In the genomic region with DNA sequence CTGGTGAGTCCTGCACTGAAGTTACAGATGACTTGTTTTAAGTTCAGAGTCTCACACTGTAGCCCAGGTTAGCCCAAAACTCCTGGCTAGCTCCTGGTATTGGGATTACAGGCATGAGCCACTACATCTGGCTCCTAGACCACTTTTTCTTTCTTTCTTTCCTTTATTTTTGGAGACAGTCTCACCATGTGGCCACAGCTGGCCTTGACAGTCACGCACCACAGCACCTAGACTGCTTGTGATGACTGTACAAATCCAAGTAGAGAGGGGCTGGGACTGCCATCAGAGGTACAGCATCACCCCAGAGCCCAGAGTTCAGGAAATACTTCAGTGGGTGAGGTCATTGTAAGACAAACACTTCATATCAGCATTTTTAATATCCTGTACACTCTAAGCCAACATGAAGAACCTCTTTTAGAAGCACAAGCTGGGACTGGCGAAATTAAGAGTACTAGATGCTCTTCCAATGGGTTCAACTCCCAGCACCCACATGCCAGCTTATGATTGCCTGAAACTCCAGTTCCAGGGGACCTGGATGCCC, we compare ENCODE assay signal across 10 mouse cellular contexts. TPM values are rescaled to one million over a fixed set of nuclear protein-coding genes. Genes with fewer than 3 reads are reported as not detected.
A peak's percentile ranks its signal among the peaks of the same experiment; 100 is the strongest.
DNase-seq lines count a peak whose midpoint lies in the region; ATAC-seq and TF ChIP-seq lines count a peak whose summit lies in the region.
"Had no signal": no experiment of that assay in that cellular context is flagged by ENCODE, and none has a peak within 500 bp of the region (broad histone marks: within the 10 kb centered on the region; RNA-seq: fewer than 3 reads in every experiment).

No protein-coding gene starts in this region.

- no peaks in the 10 kb centered on the region for H3K9me3 ChIP-seq in kidney, embryonic 15.5 days (replicated peaks)
- no peaks in the 10 kb centered on the region for H3K9me3 ChIP-seq in embryonic facial prominence, embryonic 15.5 days (replicated peaks)
- no peaks in the 10 kb centered on the region for H3K9me3 ChIP-seq in limb, embryonic 10.5 days (replicated peaks)
- no peaks in the 10 kb centered on the region for H3K9me3 ChIP-seq in midbrain, postnatal 0 days (ENCODE audit: low read length)

- H3K4me3 ChIP-seq in kidney, embryonic 15.5 days (replicated peaks), result peak overlapping the region; percentile 85
- H3K4me3 ChIP-seq in embryonic facial prominence, embryonic 15.5 days (replicated peaks), result peak overlapping the region; percentile 98; the same call in 1 of the 2 replicates
- peak overlapping the region; percentile 99 for H3K4me3 ChIP-seq in limb, embryonic 10.5 days
- H3K4me3 ChIP-seq in midbrain, postnatal 0 days (ENCODE audit: low read depth, low read length), result peak overlapping the region; percentile 97; the same call in 1 of the 2 replicates

- DNase-seq in kidney, adult 9 months, result no peak
- no peak for DNase-seq in limb, embryonic 10.5 days (ENCODE audit: low spot score)
- no peak for DNase-seq in midbrain, postnatal 0 days (ENCODE audit: low spot score)
- DNase-seq in urinary bladder, postnatal 14 days (ENCODE audit: low spot score), result no peak
- no peak for DNase-seq in adipocyte (ENCODE audit: low spot score)
- DNase-seq: kidney, postnatal 25 days had no signal

- H3K27me3 ChIP-seq in kidney, embryonic 15.5 days, result no peaks in the 10 kb centered on the region
- no peaks in the 10 kb centered on the region for H3K27me3 ChIP-seq in embryonic facial prominence, embryonic 15.5 days
- H3K27me3 ChIP-seq in limb, embryonic 10.5 days (ENCODE audit: low read depth, poor library complexity, severe bottlenecking), result no peaks in the 10 kb centered on the region
- H3K27me3 ChIP-seq in midbrain, postnatal 0 days (ENCODE audit: insufficient read depth, low read length), result no peaks in the 10 kb centered on the region

- H3K27ac ChIP-seq in kidney, embryonic 15.5 days, result no peak overlapping the region
- no peak overlapping the region for H3K27ac ChIP-seq in embryonic facial prominence, embryonic 15.5 days (replicated peaks)
- no peak overlapping the region for H3K27ac ChIP-seq in limb, embryonic 10.5 days
- H3K27ac ChIP-seq in midbrain, postnatal 0 days (ENCODE audit: low read depth, low read length), result no peak overlapping the region

- 60% methylated on average over 2 of the region's 2 CpGs for WGBS in kidney, embryonic 15.5 days
- WGBS in embryonic facial prominence, embryonic 15.5 days, result 71% methylated on average over 2 of the region's 2 CpGs
- WGBS in limb, embryonic 10.5 days, result 89% methylated on average over 2 of the region's 2 CpGs
- 84% methylated on average over 2 of the region's 2 CpGs for WGBS in midbrain, postnatal 0 days

- H3K4me2 ChIP-seq in kidney, embryonic 15.5 days, result peak overlapping the region; percentile 75
- peak overlapping the region; percentile 85; the same call in 1 of the 2 replicates for H3K4me2 ChIP-seq in embryonic facial prominence, embryonic 15.5 days (replicated peaks)
- H3K4me2 ChIP-seq in midbrain, postnatal 0 days (ENCODE audit: low read depth, low read length, poor library complexity, severe bottlenecking), result peak overlapping the region; percentile 97

- no peak for TF ChIP-seq CTCF in midbrain, postnatal 0 days (IDR thresholded peaks at IDR 0.05)

- H3K9ac ChIP-seq in kidney, embryonic 15.5 days, result peak overlapping the region; percentile 98
- H3K9ac ChIP-seq in embryonic facial prominence, embryonic 15.5 days, result no peak overlapping the region
- no peak overlapping the region for H3K9ac ChIP-seq in midbrain, postnatal 0 days (replicated peaks; ENCODE audit: low read length, poor library complexity, severe bottlenecking)

- no peak for ATAC-seq in kidney, embryonic 15.5 days (replicated peaks; ENCODE audit: low FRiP score)
- ATAC-seq in embryonic facial prominence, embryonic 15.5 days (ENCODE audit: insufficient number of reproducible peaks, low FRiP score, low TSS enrichment, low read depth), result no peak
- no peak for ATAC-seq in midbrain, postnatal 0 days (ENCODE audit: low FRiP score)
- no peak for ATAC-seq in activated CD4-positive, CD25-positive, alpha-beta regulatory T cell, adult 4 months

- peaks cover 34% of the 10 kb centered on the region for H3K4me1 ChIP-seq in kidney, embryonic 15.5 days
- H3K4me1 ChIP-seq in embryonic facial prominence, embryonic 15.5 days, result peaks cover 31% of the 10 kb centered on the region
- H3K4me1 ChIP-seq in limb, embryonic 10.5 days, result peaks cover 29% of the 10 kb centered on the region
- peaks cover 18% of the 10 kb centered on the region for H3K4me1 ChIP-seq in midbrain, postnatal 0 days (ENCODE audit: insufficient read depth, low read length)

- H3K36me3 ChIP-seq in kidney, embryonic 15.5 days, result peaks cover 48% of the 10 kb centered on the region
- H3K36me3 ChIP-seq in embryonic facial prominence, embryonic 15.5 days, result peaks cover 39% of the 10 kb centered on the region
- H3K36me3 ChIP-seq in limb, embryonic 10.5 days, result peaks cover 62% of the 10 kb centered on the region
- H3K36me3 ChIP-seq in midbrain, postnatal 0 days (ENCODE audit: insufficient read depth, low read length), result peaks cover 30% of the 10 kb centered on the region

RNA-seq across cellular contexts. Expression of a gene that starts 3.6 kb away (rescaled TPM):
- polyA plus RNA-seq in kidney, embryonic 15.5 days (2015; fragmentation: Nextera tagmentation; extraction: Ambion mirVana), result 669 and 677 TPM in 2 replicates
- 513 and 543 TPM in 2 replicates for polyA plus RNA-seq in embryonic facial prominence, embryonic 15.5 days (2015; fragmentation: Nextera tagmentation; extraction: Ambion mirVana)
- polyA plus RNA-seq in limb, embryonic 10.5 days (2016; fragmentation: Nextera tagmentation; extraction: Ambion mirVana), result 974 and 998 TPM in 2 replicates
- total RNA-seq in midbrain, postnatal 0 days (2014; rRNA removed), result 444 and 524 TPM in 2 replicates
- polyA plus RNA-seq in midbrain, postnatal 0 days (2015; fragmentation: Nextera tagmentation; extraction: Ambion mirVana), result 401 and 432 TPM in 2 replicates
- 100 to 1,000 TPM; 368 to 405 TPM for polyA plus RNA-seq in activated CD4-positive, CD25-positive, alpha-beta regulatory T cell, adult 4 months (2017; shearing (Covaris generic))

RNA-seq across cellular contexts. Expression of a gene that starts 14.7 kb away (rescaled TPM):
- 1.1 and 3.9 TPM in 2 replicates for polyA plus RNA-seq in kidney, embryonic 15.5 days (2015; fragmentation: Nextera tagmentation; extraction: Ambion mirVana)
- polyA plus RNA-seq in embryonic facial prominence, embryonic 15.5 days (2015; fragmentation: Nextera tagmentation; extraction: Ambion mirVana), result 1.3 and 1.6 TPM in 2 replicates
- 0.49 and 0.93 TPM in 2 replicates for polyA plus RNA-seq in limb, embryonic 10.5 days (2016; fragmentation: Nextera tagmentation; extraction: Ambion mirVana)
- 94.2 and 98.4 TPM in 2 replicates for total RNA-seq in midbrain, postnatal 0 days (2014; rRNA removed)
- polyA plus RNA-seq in midbrain, postnatal 0 days (2015; fragmentation: Nextera tagmentation; extraction: Ambion mirVana), result 48.4 and 49.9 TPM in 2 replicates
- 1 to 10 TPM; 1.4 to 8.5 TPM for polyA plus RNA-seq in activated CD4-positive, CD25-positive, alpha-beta regulatory T cell, adult 4 months (2017; shearing (Covaris generic))

RNA-seq across cellular contexts. Expression of a gene that starts 27.3 kb away (rescaled TPM):
- polyA plus RNA-seq in kidney, embryonic 15.5 days (2015; fragmentation: Nextera tagmentation; extraction: Ambion mirVana), result 0.40 and 0.55 TPM in 2 replicates
- polyA plus RNA-seq in embryonic facial prominence, embryonic 15.5 days (2015; fragmentation: Nextera tagmentation; extraction: Ambion mirVana), result 6.9 and 7.0 TPM in 2 replicates
- polyA plus RNA-seq in limb, embryonic 10.5 days (2016; fragmentation: Nextera tagmentation; extraction: Ambion mirVana), result not detected in 2 replicates
- total RNA-seq in midbrain, postnatal 0 days (2014; rRNA removed), result not detected in 2 replicates
- polyA plus RNA-seq in midbrain, postnatal 0 days (2015; fragmentation: Nextera tagmentation; extraction: Ambion mirVana), result not detected in 2 replicates
- polyA plus RNA-seq in activated CD4-positive, CD25-positive, alpha-beta regulatory T cell, adult 4 months (2017; shearing (Covaris generic)), result not detected
- polyA plus RNA-seq: cortical plate, adult 2 months had no signal

RNA-seq across cellular contexts. Expression of a gene that starts 30.9 kb away (rescaled TPM):
- polyA plus RNA-seq in kidney, embryonic 15.5 days (2015; fragmentation: Nextera tagmentation; extraction: Ambion mirVana), result 47.0 and 53.4 TPM in 2 replicates
- polyA plus RNA-seq in embryonic facial prominence, embryonic 15.5 days (2015; fragmentation: Nextera tagmentation; extraction: Ambion mirVana), result 50.8 and 53.2 TPM in 2 replicates
- 74.6 and 76.6 TPM in 2 replicates for polyA plus RNA-seq in limb, embryonic 10.5 days (2016; fragmentation: Nextera tagmentation; extraction: Ambion mirVana)
- total RNA-seq in midbrain, postnatal 0 days (2014; rRNA removed), result 39.6 and 40.1 TPM in 2 replicates
- polyA plus RNA-seq in midbrain, postnatal 0 days (2015; fragmentation: Nextera tagmentation; extraction: Ambion mirVana), result 74.2 and 76.2 TPM in 2 replicates
- 10 to 100 TPM; 27.7 to 32.1 TPM for polyA plus RNA-seq in activated CD4-positive, CD25-positive, alpha-beta regulatory T cell, adult 4 months (2017; shearing (Covaris generic))

RNA-seq across cellular contexts. Expression of a gene that starts 30.9 kb away (rescaled TPM):
- polyA plus RNA-seq in kidney, embryonic 15.5 days (2015; fragmentation: Nextera tagmentation; extraction: Ambion mirVana), result 44.4 and 46.4 TPM in 2 replicates
- 40.8 and 42.7 TPM in 2 replicates for polyA plus RNA-seq in embryonic facial prominence, embryonic 15.5 days (2015; fragmentation: Nextera tagmentation; extraction: Ambion mirVana)
- 34.6 and 35.0 TPM in 2 replicates for polyA plus RNA-seq in limb, embryonic 10.5 days (2016; fragmentation: Nextera tagmentation; extraction: Ambion mirVana)
- 97.2 and 104 TPM in 2 replicates for total RNA-seq in midbrain, postnatal 0 days (2014; rRNA removed)
- polyA plus RNA-seq in midbrain, postnatal 0 days (2015; fragmentation: Nextera tagmentation; extraction: Ambion mirVana), result 127 and 134 TPM in 2 replicates
- 10 to 100 TPM; 44.3 to 57.7 TPM for polyA plus RNA-seq in activated CD4-positive, CD25-positive, alpha-beta regulatory T cell, adult 4 months (2017; shearing (Covaris generic))
